Mouse (Mus musculus) brain, embryonic 14.5 days (tissue): ENCODE measurements around the gene Rilp.

Experiments
- CTCF ChIP-seq: fragments of 200-500 bp; IDR thresholded peaks from 2 replicates; pipeline ENCODE4 v1.5.1; 2012; ENCODE audit warnings: inconsistent platforms, mild to moderate bottlenecking, moderate library complexity, borderline replicate concordance; ENCODE audit not compliant: insufficient read depth, insufficient read length; ENCODE audit errors: extremely low read depth
- POLR2A ChIP-seq: fragments of 200-500 bp; IDR thresholded peaks from 2 replicates; pipeline ENCODE4 v1.6.1; 2012; ENCODE audit warnings: mild to moderate bottlenecking, inconsistent platforms, borderline replicate concordance; ENCODE audit not compliant: poor library complexity, insufficient read depth, insufficient read length, severe bottlenecking; ENCODE audit errors: extremely low read depth

- TF ChIP-seq CTCF = no peak
- no peak for TF ChIP-seq POLR2A
Observed at GRCm38 (mm10) chr11:75540209-75540608, 30.3 kb downstream of the Rilp start.
